Mouse (Mus musculus) heart, embryonic 12.5 days (tissue): ENCODE results near the gene Rps19. TPM values are rescaled to one million over a fixed set of nuclear protein-coding genes. Genes with fewer than 3 reads are reported as not detected.

ENCODE experiments used
- ATAC-seq: fragments of 200-750 bp; cut with Nextera tagmentation; 2 replicates; pipeline ENCODE4 v1.8.0; 2017; ENCODE audit warnings: moderate TSS enrichment, moderate library complexity; ENCODE audit not compliant: insufficient number of reproducible peaks, low FRiP score
- H3K27ac ChIP-seq: fragments of 300-500 bp; sonication (generic); 2 replicates; pipeline ENCODE4 v1.5.1; 2016; ENCODE audit warnings: mild to moderate bottlenecking, moderate library complexity; ENCODE audit not compliant: poor library complexity, severe bottlenecking
- H3K27me3 ChIP-seq: fragments of 300-500 bp; sonication (generic); replicated peaks from 2 replicates; pipeline ENCODE4 v1.6.1; 2016; ENCODE audit warnings: mild to moderate bottlenecking, moderate library complexity
- H3K36me3 ChIP-seq: fragments of 300-500 bp; sonication (generic); 2 replicates; pipeline ENCODE4 v1.6.1; 2016; ENCODE audit warnings: mild to moderate bottlenecking, moderate library complexity
- H3K4me1 ChIP-seq: fragments of 300-500 bp; sonication (generic); replicated peaks from 2 replicates; pipeline ENCODE4 v1.6.1; 2016; ENCODE audit warnings: mild to moderate bottlenecking
- H3K4me2 ChIP-seq: fragments of 300-500 bp; sonication (generic); 2 replicates; pipeline ENCODE4 v1.6.1; 2016; ENCODE audit warnings: mild to moderate bottlenecking, moderate library complexity
- H3K4me3 ChIP-seq: fragments of 300-500 bp; sonication (generic); 2 replicates; pipeline ENCODE4 v1.5.1; 2016; ENCODE audit warnings: mild to moderate bottlenecking
- H3K9ac ChIP-seq: fragments of 300-500 bp; sonication (generic); 2 replicates; pipeline ENCODE4 v1.6.1; 2016; ENCODE audit warnings: mild to moderate bottlenecking, moderate library complexity
- H3K9me3 ChIP-seq: fragments of 300-500 bp; sonication (generic); replicated peaks from 2 replicates; pipeline ENCODE4 v1.6.1; 2016; ENCODE audit warnings: mild to moderate bottlenecking, moderate library complexity
- WGBS: fragments of 180-500 bp; shearing (Covaris S2); methylation state at CpG from one replicate; pipeline ENCODE4 v1.1.7; 2016; 5-methylcytosine and 5-hydroxymethylcytosine counted together
- polyA plus RNA-seq: library from polyadenylated mRNA; unstranded; fragments of >200 nt; fragmentation: Nextera tagmentation; extraction: Ambion mirVana; gene quantifications from 2 replicates; pipeline ENCODE4 v1.2.1, GENCODE M21; 2016

The Rps19 gene
- polyA plus RNA-seq, 1 experiment from 2014 or later, result 1,216 TPM

GRCm38 (mm10) chr7:24902630-24903443, 18.7 kb downstream of the Rps19 start, which contains the start of gene Arhgef1:
Arhgef1 (plus strand) TSS chr7:24902912.
- peak within 1 kb of the TSS; percentile 68 for H3K4me3 ChIP-seq
- H3K27ac ChIP-seq, result peak within 1 kb of the TSS; percentile 89
- peak within 1 kb of the TSS; percentile 83 for H3K9ac ChIP-seq
- peak within 1 kb of the TSS; percentile 92 for H3K4me2 ChIP-seq
- peak; percentile 50 for ATAC-seq
- H3K9me3 ChIP-seq, result no peaks in the 10 kb centered on the region
- WGBS, result 5% methylated on average over 61 of the region's 68 CpGs
- peaks cover 42% of the 10 kb centered on the region for H3K4me1 ChIP-seq
- no peaks in the 10 kb centered on the region for H3K36me3 ChIP-seq
- no peaks in the 10 kb centered on the region for H3K27me3 ChIP-seq

DNA sequence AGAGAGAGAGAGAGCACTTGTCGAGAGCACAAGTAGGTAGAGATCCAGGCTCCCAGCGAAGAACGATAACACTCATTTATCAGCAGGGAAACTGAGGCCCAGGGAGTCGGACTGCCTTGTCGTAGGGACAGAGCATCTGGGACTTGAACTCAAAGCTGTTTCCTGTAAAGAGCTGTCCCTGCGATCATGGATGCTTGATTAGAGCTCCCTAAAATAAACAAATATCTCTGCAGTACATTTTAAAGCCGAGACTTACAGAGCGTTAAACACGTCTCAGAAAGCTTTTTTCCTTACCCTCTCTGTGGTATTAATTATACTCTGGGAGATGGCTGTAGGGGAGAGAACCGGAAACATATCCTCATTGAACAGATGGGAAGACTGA, 19.3 kb downstream of the Rps19 start:
- peak overlapping the region; percentile 89 for H3K27ac ChIP-seq
- WGBS, result 23% methylated on average over 10 of the region's 10 CpGs
- peak overlapping the region; percentile 83 for H3K9ac ChIP-seq
- H3K4me2 ChIP-seq, result peak overlapping the region; percentile 92
- no peaks in the 10 kb centered on the region for H3K27me3 ChIP-seq
- H3K4me1 ChIP-seq, result peaks cover 42% of the 10 kb centered on the region
- H3K9me3 ChIP-seq, result no peaks in the 10 kb centered on the region
- peak overlapping the region; percentile 68 for H3K4me3 ChIP-seq
- peaks cover 5% of the 10 kb centered on the region for H3K36me3 ChIP-seq
- no peak for ATAC-seq

DNA sequence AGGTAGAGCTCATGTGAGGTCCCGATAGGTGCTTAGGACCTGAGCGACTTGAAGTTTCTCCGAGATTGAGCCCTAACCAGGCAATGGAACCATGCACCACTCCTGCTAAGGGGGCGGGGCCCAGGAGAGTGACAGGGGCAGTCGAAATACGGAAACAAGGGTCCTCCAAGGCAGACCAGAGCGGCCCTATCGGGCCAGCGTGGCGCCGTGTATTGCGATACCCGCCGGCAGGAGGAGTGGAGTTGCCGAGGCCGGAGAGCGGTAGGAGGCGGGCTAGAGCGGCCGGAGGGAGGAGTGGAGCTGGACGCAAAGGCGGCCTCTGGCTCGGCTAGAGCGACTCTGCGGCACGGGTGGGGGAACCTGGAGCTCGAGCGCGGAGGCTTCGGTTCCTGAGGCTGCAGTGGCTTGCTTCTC, 19.9 kb downstream of the Rps19 start:
- ATAC-seq, result peak; percentile 95
- Histone ChIP-seq H3K4me1 (peaks cover 42% of the 10 kb centered on the region), H3K27ac (peak overlapping the region; percentile 89), H3K9ac (peak overlapping the region; percentile 83), H3K4me2 (peak overlapping the region; percentile 92), H3K27me3 (no peaks in the 10 kb centered on the region), H3K4me3 (peak overlapping the region; percentile 68), H3K36me3 (peaks cover 12% of the 10 kb centered on the region), H3K9me3 (no peaks in the 10 kb centered on the region)
- WGBS, result under 1% methylated on average over 30 of the region's 30 CpGs

DNA sequence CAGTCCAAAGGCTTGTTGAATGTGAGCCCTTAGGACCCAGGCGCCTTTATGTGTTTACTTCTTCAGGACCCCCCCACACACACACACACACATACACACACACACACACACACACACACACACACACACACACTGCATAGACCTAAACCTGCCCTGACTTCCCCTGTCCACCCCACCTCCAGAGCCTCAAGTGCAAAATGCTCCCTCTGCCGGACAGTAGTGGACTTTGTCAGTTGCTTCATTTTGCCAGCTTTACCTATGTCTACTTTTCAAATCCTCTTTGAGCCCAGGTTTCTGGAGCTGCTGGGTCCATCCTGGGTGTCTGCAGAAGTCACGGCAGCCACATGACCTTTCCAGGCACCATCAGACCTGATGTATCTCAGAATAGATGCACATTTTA, 20.8 kb downstream of the Rps19 start:
- Histone ChIP-seq H3K4me3 (peak overlapping the region; percentile 68), H3K9me3 (no peaks in the 10 kb centered on the region), H3K4me1 (peaks cover 42% of the 10 kb centered on the region), H3K27me3 (no peaks in the 10 kb centered on the region), H3K27ac (peak overlapping the region; percentile 52; the same call in 1 of the 2 replicates), H3K36me3 (peaks cover 19% of the 10 kb centered on the region), H3K4me2 (peak overlapping the region; percentile 92), H3K9ac (peak overlapping the region; percentile 83)
- WGBS, result 17% methylated on average over 3 of the region's 3 CpGs
- peak; percentile 18; the same call in 1 of the 2 replicates for ATAC-seq

DNA sequence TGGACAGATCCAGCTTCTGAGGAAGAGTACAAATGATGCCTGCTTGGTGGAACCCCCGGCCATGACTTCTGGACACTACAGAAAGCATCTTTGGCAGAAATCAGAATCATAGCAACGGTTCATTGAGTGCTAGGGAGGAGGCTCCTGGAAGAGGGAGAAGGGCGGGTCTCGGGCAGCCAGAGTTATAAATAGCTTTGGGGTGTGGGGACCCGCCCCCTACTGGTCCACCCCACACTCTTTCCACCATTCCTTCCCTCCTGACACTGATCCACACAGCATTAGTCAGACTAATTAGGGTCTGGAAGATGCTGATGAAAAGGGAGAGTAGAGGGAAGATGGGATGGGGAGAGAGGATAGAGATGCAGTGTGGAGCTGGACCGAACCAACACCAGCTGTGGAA, 22.4 kb downstream of the Rps19 start:
- no peak for ATAC-seq
- H3K4me2 ChIP-seq, result peak overlapping the region; percentile 20
- H3K9ac ChIP-seq, result peak overlapping the region; percentile 43; the same call in 1 of the 2 replicates
- no peak overlapping the region for H3K27ac ChIP-seq
- no peak overlapping the region for H3K4me3 ChIP-seq
- peaks cover 29% of the 10 kb centered on the region for H3K36me3 ChIP-seq
- no peaks in the 10 kb centered on the region for H3K27me3 ChIP-seq
- H3K9me3 ChIP-seq, result no peaks in the 10 kb centered on the region
- 18% methylated on average over 6 of the region's 6 CpGs for WGBS
- H3K4me1 ChIP-seq, result peaks cover 42% of the 10 kb centered on the region

DNA sequence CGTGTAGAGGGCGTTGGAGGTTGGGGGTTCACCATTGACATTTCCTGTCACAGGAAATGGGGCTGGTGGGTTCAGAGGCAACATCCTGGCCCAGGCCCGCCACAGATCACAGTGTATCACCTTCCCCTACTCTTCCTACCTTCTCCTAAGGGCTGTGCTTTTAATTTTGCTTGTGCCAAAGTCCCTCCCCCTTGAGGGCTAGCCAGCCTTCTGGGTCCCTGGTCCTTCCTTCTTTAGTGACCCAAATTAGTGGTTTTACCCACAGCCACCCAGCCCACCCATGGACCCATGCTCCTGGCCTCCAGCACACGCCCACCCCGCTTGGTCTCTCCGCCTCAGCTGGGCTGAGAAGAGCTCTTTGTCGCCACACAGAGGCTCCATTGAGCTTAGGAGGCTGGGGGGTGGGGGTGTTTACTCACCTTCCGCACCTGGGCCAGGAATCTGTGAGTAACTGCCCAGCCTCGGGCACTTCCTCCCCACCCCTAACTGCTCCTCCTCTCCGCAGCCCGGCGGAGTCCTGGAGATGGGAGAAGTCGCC, 23.1 kb downstream of the Rps19 start:
- no peak overlapping the region for H3K4me3 ChIP-seq
- H3K9ac ChIP-seq, result 0 out of 2 replicates have a peak overlapping the region, but pooled peaks have one; percentile 43

DNA sequence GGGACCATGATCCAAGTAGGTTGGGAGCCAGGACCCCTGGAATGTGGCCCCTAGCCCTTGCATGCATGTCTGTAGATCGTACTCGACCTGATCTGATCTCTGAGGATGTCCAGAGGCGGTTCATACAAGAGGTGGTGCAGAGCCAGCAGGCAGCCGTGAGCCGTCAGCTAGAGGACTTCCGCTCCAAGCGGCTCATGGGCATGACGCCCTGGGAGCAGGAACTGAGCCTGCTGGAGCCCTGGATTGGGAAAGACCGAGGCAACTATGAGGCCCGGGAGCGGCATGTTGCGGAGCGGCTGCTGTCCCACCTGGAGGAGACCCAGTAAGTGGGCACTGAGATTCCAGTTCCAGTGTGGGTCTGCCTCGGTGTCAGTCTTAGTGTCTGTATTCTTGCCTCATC, 28.3 kb downstream of the Rps19 start:
- Histone ChIP-seq H3K27me3 (no peaks in the 10 kb centered on the region), H3K9me3 (no peaks in the 10 kb centered on the region), H3K36me3 (peaks cover 60% of the 10 kb centered on the region), H3K4me3 (no peak overlapping the region), H3K27ac (no peak overlapping the region), H3K9ac (no peak overlapping the region), H3K4me1 (peaks cover 3% of the 10 kb centered on the region), H3K4me2 (no peak overlapping the region)
- ATAC-seq, result no peak
- 91% methylated on average over 14 of the region's 14 CpGs for WGBS

More for the DNA sequence above, 23.1 kb downstream of the Rps19 start:
- ATAC-seq, result no peak
- H3K36me3 ChIP-seq, result peaks cover 36% of the 10 kb centered on the region
- no peaks in the 10 kb centered on the region for H3K9me3 ChIP-seq
- peaks cover 36% of the 10 kb centered on the region for H3K4me1 ChIP-seq
- no peaks in the 10 kb centered on the region for H3K27me3 ChIP-seq
- 41% methylated on average over 13 of the region's 13 CpGs for WGBS
- peak overlapping the region; percentile 20 for H3K4me2 ChIP-seq
- no peak overlapping the region for H3K27ac ChIP-seq

GRCm38 (mm10) chr7:24918763-24919323, 34.7 kb downstream of the Rps19 start:
- Histone ChIP-seq H3K9ac (no peak overlapping the region), H3K36me3 (peaks cover 73% of the 10 kb centered on the region), H3K4me3 (no peak overlapping the region), H3K9me3 (no peaks in the 10 kb centered on the region), H3K27ac (no peak overlapping the region), H3K27me3 (no peaks in the 10 kb centered on the region), H3K4me1 (no peaks in the 10 kb centered on the region), H3K4me2 (no peak overlapping the region)
- ATAC-seq, result 0 out of 2 replicates have a peak, but pooled peaks have one; percentile 22
- 94% methylated on average over 20 of the region's 20 CpGs for WGBS

GRCm38 (mm10) chr7:24919728-24920127, 35.6 kb downstream of the Rps19 start:
- no peak overlapping the region for H3K4me3 ChIP-seq
- peaks cover 81% of the 10 kb centered on the region for H3K36me3 ChIP-seq
- no peak overlapping the region for H3K9ac ChIP-seq
- no peaks in the 10 kb centered on the region for H3K4me1 ChIP-seq
- ATAC-seq, result no peak
- H3K4me2 ChIP-seq, result no peak overlapping the region
- no peaks in the 10 kb centered on the region for H3K27me3 ChIP-seq
- H3K9me3 ChIP-seq, result no peaks in the 10 kb centered on the region
- WGBS, result 89% methylated on average over 9 of the region's 9 CpGs
- H3K27ac ChIP-seq, result no peak overlapping the region

- H3K27me3 ChIP-seq, result peaks cover 86% of the 10 kb centered on the region
- peaks cover 22% of the 10 kb centered on the region for H3K36me3 ChIP-seq
- H3K9ac ChIP-seq, result no peak overlapping the region
- H3K4me3 ChIP-seq, result no peak overlapping the region
- H3K4me1 ChIP-seq, result no peaks in the 10 kb centered on the region; the same call in none of the 2 replicates
- no peak overlapping the region for H3K27ac ChIP-seq
- H3K4me2 ChIP-seq, result no peak overlapping the region
- WGBS, result 55% methylated on average over 6 of the region's 6 CpGs
- ATAC-seq, result no peak
- no peaks in the 10 kb centered on the region for H3K9me3 ChIP-seq
These were observed 46.3 kb downstream of the Rps19 start for GRCm38 (mm10) chr7:24930475-24930874.

- Histone ChIP-seq H3K4me1 (no peaks in the 10 kb centered on the region; the same call in none of the 2 replicates), H3K4me2 (no peak overlapping the region), H3K9me3 (no peaks in the 10 kb centered on the region), H3K9ac (no peak overlapping the region), H3K4me3 (no peak overlapping the region), H3K27ac (no peak overlapping the region), H3K36me3 (peaks cover 10% of the 10 kb centered on the region), H3K27me3 (peaks cover 98% of the 10 kb centered on the region)
- ATAC-seq, result no peak
- WGBS, result 2% methylated on average over 15 of the region's 15 CpGs
These were observed 47.5 kb downstream of the Rps19 start for GRCm38 (mm10) chr7:24931651-24932050.
